Mouse (Mus musculus): ENCODE measurements at regions not wholly inside any gene's neighbourhood (a gene's known extent, or its start where the extent isn't known, plus 50 kb on each side); places are given as distances from the start of the nearest gene placed in this dataset.
"Not testable (repeated sequence)": the region's sequence is repeated elsewhere in the genome, so short reads cannot be mapped to it uniquely, and the experiment has no call there.

- Histone ChIP-seq H3K4me3 (no peak overlapping the region), H3K4me2 (no peak overlapping the region), H3K27me3 (no peaks in the 10 kb centered on the region), H3K36me3 (no peaks in the 10 kb centered on the region), H3K9ac (no peak overlapping the region), H3K4me1 (replicated peaks) (no peaks in the 10 kb centered on the region), H3K9me3 (no peaks in the 10 kb centered on the region), H3K27ac (replicated peaks) (no peak overlapping the region)
- WGBS: 89% methylated on average over 2 of the region's 2 CpGs
- ATAC-seq (ENCODE audit: low FRiP score, low read depth): no peak
Observed at GRCm38 (mm10) chr14:68770411-68770810, 523.7 kb downstream of the Synb start.

- WGBS: 85% methylated on average over 3 of the region's 3 CpGs
- Histone ChIP-seq H3K4me2 (no peak overlapping the region), H3K27ac (replicated peaks) (no peak overlapping the region), H3K4me3 (no peak overlapping the region), H3K9me3 (no peaks in the 10 kb centered on the region), H3K27me3 (no peaks in the 10 kb centered on the region), H3K9ac (no peak overlapping the region), H3K4me1 (replicated peaks) (no peaks in the 10 kb centered on the region), H3K36me3 (no peaks in the 10 kb centered on the region)
- ATAC-seq (ENCODE audit: low FRiP score, low read depth): no peak
Observed at GRCm38 (mm10) chr14:68762916-68763315, 531.2 kb downstream of the Synb start.

- H3K4me3 ChIP-seq: no peak overlapping the region
- H3K4me2 ChIP-seq: no peak overlapping the region
- 71% methylated on average over 2 of the region's 2 CpGs for WGBS
- no peak for ATAC-seq (ENCODE audit: low FRiP score, low read depth)
- H3K9ac ChIP-seq: no peak overlapping the region
- H3K9me3 ChIP-seq: no peaks in the 10 kb centered on the region
- H3K4me1 ChIP-seq (replicated peaks): no peaks in the 10 kb centered on the region
- H3K27ac ChIP-seq (replicated peaks): no peak overlapping the region
- no peaks in the 10 kb centered on the region for H3K36me3 ChIP-seq
- no peaks in the 10 kb centered on the region for H3K27me3 ChIP-seq
Observed at GRCm38 (mm10) chr14:68744661-68745060, 549.4 kb downstream of the Synb start.

GRCm38 (mm10) chr14:68738474-68738873, 555.6 kb downstream of the Synb start:
- Histone ChIP-seq H3K4me3 (no peak overlapping the region), H3K27ac (replicated peaks) (no peak overlapping the region), H3K4me1 (replicated peaks) (no peaks in the 10 kb centered on the region), H3K9me3 (no peaks in the 10 kb centered on the region), H3K4me2 (no peak overlapping the region), H3K9ac (no peak overlapping the region), H3K36me3 (no peaks in the 10 kb centered on the region), H3K27me3 (no peaks in the 10 kb centered on the region)
- no CpG with 5 or more reads among the region's 1 CpGs for WGBS
- no peak for ATAC-seq (ENCODE audit: low FRiP score, low read depth)

- WGBS: 54% methylated on average over 2 of the region's 2 CpGs
- H3K27me3 ChIP-seq; H3K9me3 ChIP-seq; H3K9ac ChIP-seq; H3K36me3 ChIP-seq; H3K27ac ChIP-seq (replicated peaks); H3K4me3 ChIP-seq; H3K4me2 ChIP-seq; ATAC-seq (ENCODE audit: low FRiP score, low read depth); H3K4me1 ChIP-seq (replicated peaks): not testable (repeated sequence)
Observed at GRCm38 (mm10) chr14:68735756-68736155, 558.3 kb downstream of the Synb start.

- Histone ChIP-seq H3K9ac (no peak overlapping the region), H3K4me2 (no peak overlapping the region), H3K27ac (replicated peaks) (no peak overlapping the region), H3K27me3 (no peaks in the 10 kb centered on the region), H3K9me3 (no peaks in the 10 kb centered on the region), H3K36me3 (no peaks in the 10 kb centered on the region), H3K4me3 (no peak overlapping the region), H3K4me1 (replicated peaks) (no peaks in the 10 kb centered on the region)
- WGBS: 64% methylated on average over 6 of the region's 6 CpGs
- ATAC-seq (ENCODE audit: low FRiP score, low read depth): no peak
Observed at GRCm38 (mm10) chr14:68721156-68721555, 572.9 kb downstream of the Synb start.

GRCm38 (mm10) chr14:68719429-68720160, 574.5 kb downstream of the Synb start:
- Histone ChIP-seq H3K4me3 (no peak overlapping the region), H3K4me1 (replicated peaks) (no peaks in the 10 kb centered on the region), H3K27ac (replicated peaks) (no peak overlapping the region), H3K36me3 (no peaks in the 10 kb centered on the region), H3K9ac (no peak overlapping the region), H3K4me2 (no peak overlapping the region), H3K27me3 (no peaks in the 10 kb centered on the region), H3K9me3 (no peaks in the 10 kb centered on the region)
- ATAC-seq (ENCODE audit: low FRiP score, low read depth): no peak
- WGBS: 84% methylated on average over 9 of the region's 9 CpGs

DNA sequence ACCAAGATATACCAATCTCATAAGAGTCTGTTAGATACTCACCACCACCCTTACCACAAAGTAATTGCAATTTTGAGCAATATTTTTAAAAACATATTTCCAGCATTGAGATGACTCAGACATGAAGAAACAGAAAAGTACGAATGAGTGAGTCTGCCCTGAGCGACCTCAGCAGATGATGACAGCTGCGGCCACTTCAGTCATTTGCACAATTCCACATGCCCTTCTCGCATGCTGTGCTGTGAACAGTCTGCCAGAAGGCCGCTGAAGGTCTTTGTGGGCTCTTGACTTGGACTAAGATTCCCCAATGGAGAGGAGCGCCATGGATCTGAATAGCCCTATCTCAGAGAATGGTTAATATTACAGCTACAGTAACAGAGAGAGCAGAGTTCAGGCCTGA, 575.3 kb downstream of the Synb start:
- 86% methylated on average over 6 of the region's 6 CpGs for WGBS
- H3K4me2 ChIP-seq: no peak overlapping the region
- no peaks in the 10 kb centered on the region for H3K27me3 ChIP-seq
- H3K27ac ChIP-seq (replicated peaks): no peak overlapping the region
- ATAC-seq (ENCODE audit: low FRiP score, low read depth): no peak
- no peaks in the 10 kb centered on the region for H3K4me1 ChIP-seq (replicated peaks)
- H3K9ac ChIP-seq: no peak overlapping the region
- no peaks in the 10 kb centered on the region for H3K36me3 ChIP-seq
- no peak overlapping the region for H3K4me3 ChIP-seq
- no peaks in the 10 kb centered on the region for H3K9me3 ChIP-seq
